Mouse (Mus musculus): ENCODE data around the gene Olfr1000.
"Not testable (repeated sequence)": the region's sequence is repeated elsewhere in the genome, so short reads cannot be mapped to it uniquely, and the experiment has no call there.

The Olfr1000 gene

GRCm38 (mm10) chr2:85611803-85612202, at the start of gene Olfr1000:
Olfr1000 (minus strand) TSS chr2:85611903.
- DNase-seq = no peak

DNA sequence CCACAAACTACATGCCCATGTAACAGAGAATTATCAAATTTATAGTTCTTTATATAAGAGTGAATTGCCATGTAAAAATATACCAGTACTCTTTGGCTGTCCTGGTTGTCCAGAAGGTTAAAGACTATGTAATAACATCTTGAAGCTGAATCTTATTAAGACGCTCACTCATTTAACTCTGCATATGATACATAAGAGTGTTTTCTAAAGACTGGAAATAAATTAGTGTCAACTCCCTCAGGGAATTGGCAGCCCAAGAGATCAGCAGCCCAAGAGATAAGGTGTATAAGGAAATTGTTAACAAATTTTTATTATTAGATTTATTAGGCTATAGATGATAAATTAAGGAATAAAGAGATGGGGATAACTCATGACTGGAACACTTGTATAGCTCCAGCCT, 38.9 kb upstream of the Olfr1000 start, which contains the start of gene Olfr1002:
Gene Olfr1002 (minus strand): TSS at position 101 of the 400 bp plus-strand sequence.
- DNase-seq = no peak

DNA sequence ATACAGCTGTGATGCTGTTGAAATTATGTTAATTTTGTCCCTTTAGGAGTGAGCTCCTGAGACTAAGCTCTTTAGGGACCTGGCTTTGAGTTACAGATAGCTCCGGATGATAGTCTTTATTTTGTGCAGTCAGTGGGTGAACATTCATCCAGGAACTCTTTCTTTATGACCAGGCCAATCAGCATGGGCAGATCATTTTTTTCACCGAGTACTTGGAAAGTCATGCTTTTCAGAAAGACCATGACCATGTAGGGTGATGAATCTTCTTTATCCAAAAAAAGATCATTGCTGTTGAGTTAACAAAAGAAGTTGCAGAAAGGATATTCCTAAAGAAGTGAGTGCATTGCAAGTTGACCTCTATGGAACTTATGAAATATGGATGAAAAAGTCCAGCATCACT, 23.1 kb downstream of the Olfr1000 start, which contains the start of gene Olfr998:
Gene Olfr998 (plus strand): TSS at position 301 of the 400 bp plus-strand sequence.
- not testable (repeated sequence) for DNase-seq

- DNase-seq = no peak
Measured at GRCm38 (mm10) chr2:85578915-85579314, 32.8 kb downstream of the Olfr1000 start, which contains the start of gene Olfr996. Olfr996 (plus strand) TSS chr2:85579215.

GRCm38 (mm10) chr2:85561187-85561586, 50.5 kb downstream of the Olfr1000 start:
- peak; percentile 3 for DNase-seq

- DNase-seq = no peak
Measured at GRCm38 (mm10) chr2:85560226-85560625, 51.5 kb downstream of the Olfr1000 start.
